Mouse (Mus musculus): ENCODE measurements around the gene Dmrt3. TPM values are rescaled to one million over a fixed set of nuclear protein-coding genes. Genes with fewer than 3 reads are reported as not detected.

Gene Dmrt3
- polyA plus RNA-seq, 1 experiment from 2014 or later, result 2.4 TPM

GRCm38 (mm10) chr19:25612806-25613295 lies 2.8 kb downstream of the Dmrt3 start:
- H3K4me3 ChIP-seq (ENCODE audit: low read depth, low read length), result no peak overlapping the region
- peaks cover 95% of the 10 kb centered on the region for H3K27me3 ChIP-seq (ENCODE audit: control insufficient read depth, insufficient read depth, low read length)
- peaks cover 11% of the 10 kb centered on the region for H3K4me1 ChIP-seq (ENCODE audit: control insufficient read depth, insufficient read depth, low read length)
- no peak overlapping the region for H3K4me2 ChIP-seq (ENCODE audit: low read depth)
- H3K36me3 ChIP-seq (ENCODE audit: control insufficient read depth, insufficient read depth, low read length), result no peaks in the 10 kb centered on the region
- 3% methylated on average over 6 of the region's 6 CpGs for WGBS
- ATAC-seq (ENCODE audit: insufficient read depth, low FRiP score, low TSS enrichment) (no peak), DNase-seq (ENCODE audit: low spot score) (no peak)
- H3K9ac ChIP-seq (ENCODE audit: low read length), result no peak overlapping the region
- no peak overlapping the region for H3K27ac ChIP-seq (ENCODE audit: low read depth, low read length)
- no peaks in the 10 kb centered on the region for H3K9me3 ChIP-seq (ENCODE audit: control insufficient read depth, low read length)

- H3K4me2 ChIP-seq (ENCODE audit: low read depth), result no peak overlapping the region
- ATAC-seq (ENCODE audit: insufficient read depth, low FRiP score, low TSS enrichment) (no peak), DNase-seq (ENCODE audit: low spot score) (peak; percentile 49)
- no peaks in the 10 kb centered on the region for H3K36me3 ChIP-seq (ENCODE audit: control insufficient read depth, insufficient read depth, low read length)
- no peaks in the 10 kb centered on the region for H3K9me3 ChIP-seq (ENCODE audit: control insufficient read depth, low read length)
- H3K9ac ChIP-seq (ENCODE audit: low read length), result no peak overlapping the region
- peaks cover 93% of the 10 kb centered on the region for H3K27me3 ChIP-seq (ENCODE audit: control insufficient read depth, insufficient read depth, low read length)
- H3K27ac ChIP-seq (ENCODE audit: low read depth, low read length), result no peak overlapping the region
- 3% methylated on average over 13 of the region's 13 CpGs for WGBS
- H3K4me1 ChIP-seq (ENCODE audit: control insufficient read depth, insufficient read depth, low read length), result peaks cover 11% of the 10 kb centered on the region
- H3K4me3 ChIP-seq (ENCODE audit: low read depth, low read length), result no peak overlapping the region
Observed at GRCm38 (mm10) chr19:25613476-25614300, 3.6 kb downstream of the Dmrt3 start.

DNA sequence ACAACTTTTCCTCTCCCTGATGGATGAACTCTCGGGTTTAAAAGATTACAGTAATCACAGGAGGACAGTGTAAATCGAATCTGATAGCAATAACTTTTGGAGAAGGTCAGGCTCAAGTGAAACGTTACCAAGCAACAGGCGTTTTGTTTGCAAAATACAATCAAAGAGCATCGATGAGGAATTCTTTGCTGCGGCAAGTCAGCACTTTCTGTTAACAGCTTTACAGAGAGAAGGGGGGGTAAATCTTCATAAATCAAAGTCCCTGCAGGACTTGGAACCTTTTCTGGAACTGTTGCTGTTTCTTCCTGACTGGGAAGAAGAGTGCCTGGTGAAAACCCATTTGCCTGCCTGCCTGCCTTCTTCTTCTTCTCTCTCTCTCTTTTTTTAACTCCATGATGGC lies 5.8 kb downstream of the Dmrt3 start:
- no peak overlapping the region for H3K27ac ChIP-seq (ENCODE audit: low read depth, low read length)
- WGBS, result 19% methylated on average over 6 of the region's 6 CpGs

DNA sequence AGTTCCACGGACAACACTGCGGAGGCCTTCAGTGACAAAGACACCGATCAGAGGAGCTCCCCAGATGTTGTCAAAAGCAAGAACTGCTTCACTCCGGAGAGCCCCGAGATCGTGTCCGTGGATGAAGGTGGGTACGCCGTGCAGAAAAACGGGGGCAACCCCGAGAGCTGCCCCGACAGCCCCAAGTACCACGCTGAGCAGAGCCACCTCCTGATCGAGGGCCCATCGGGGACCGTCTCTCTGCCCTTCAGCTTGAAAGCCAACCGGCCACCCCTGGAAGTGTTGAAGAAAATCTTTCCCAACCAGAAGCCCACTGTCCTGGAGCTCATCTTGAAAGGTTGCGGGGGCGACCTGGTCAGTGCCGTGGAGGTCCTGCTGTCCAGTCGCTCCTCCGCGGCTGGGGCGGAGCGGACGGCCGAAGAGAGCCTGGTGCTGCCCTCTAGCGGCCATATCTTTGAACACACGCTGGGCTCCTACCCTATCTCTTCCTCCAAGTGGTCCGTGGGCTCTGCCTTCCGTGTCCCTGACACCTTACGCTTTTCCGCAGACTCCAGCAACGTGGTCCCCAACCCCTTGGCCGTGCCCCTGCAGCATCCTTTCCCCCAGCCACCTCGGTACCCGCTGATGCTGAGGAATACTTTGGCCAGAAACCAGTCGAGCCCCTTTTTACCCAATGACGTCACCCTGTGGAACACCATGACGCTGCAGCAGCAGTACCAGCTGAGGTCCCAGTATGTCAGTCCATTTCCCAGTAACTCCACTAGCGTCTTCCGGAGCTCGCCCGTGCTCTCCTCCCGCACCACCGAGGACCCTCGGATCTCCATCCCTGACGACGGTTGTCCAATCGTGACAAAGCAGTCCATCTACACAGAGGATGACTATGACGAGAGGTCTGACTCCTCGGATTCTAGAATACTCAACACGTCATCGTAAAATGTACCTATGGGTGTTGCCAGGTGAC lies 12.5 kb downstream of the Dmrt3 start:
- H3K27me3 ChIP-seq (ENCODE audit: control insufficient read depth, insufficient read depth, low read length), result peaks cover 83% of the 10 kb centered on the region
- H3K9me3 ChIP-seq (ENCODE audit: control insufficient read depth, low read length), result no peaks in the 10 kb centered on the region
- H3K27ac ChIP-seq (ENCODE audit: low read depth, low read length), result no peak overlapping the region
- H3K36me3 ChIP-seq (ENCODE audit: control insufficient read depth, insufficient read depth, low read length), result no peaks in the 10 kb centered on the region
- peak overlapping the region; percentile 38 for H3K4me2 ChIP-seq (ENCODE audit: low read depth)
- 30% methylated on average over 54 of the region's 54 CpGs for WGBS
- ATAC-seq (ENCODE audit: insufficient read depth, low FRiP score, low TSS enrichment), result peak; percentile 60; the same call in 1 of the 2 replicates
- DNase-seq (ENCODE audit: low spot score), result peak; percentile 82
- no peak overlapping the region for H3K9ac ChIP-seq (ENCODE audit: low read length)
- H3K4me3 ChIP-seq (ENCODE audit: low read depth, low read length), result no peak overlapping the region
- no peaks in the 10 kb centered on the region for H3K4me1 ChIP-seq (ENCODE audit: control insufficient read depth, insufficient read depth, low read length)

More for the DNA sequence above, 5.8 kb downstream of the Dmrt3 start:
- ATAC-seq (ENCODE audit: insufficient read depth, low FRiP score, low TSS enrichment) (no peak), DNase-seq (ENCODE audit: low spot score) (no peak)
- no peak overlapping the region for H3K4me2 ChIP-seq (ENCODE audit: low read depth)
- no peak overlapping the region for H3K9ac ChIP-seq (ENCODE audit: low read length)
- H3K27me3 ChIP-seq (ENCODE audit: control insufficient read depth, insufficient read depth, low read length), result peaks cover 92% of the 10 kb centered on the region
- H3K4me1 ChIP-seq (ENCODE audit: control insufficient read depth, insufficient read depth, low read length), result peaks cover 3% of the 10 kb centered on the region
- H3K4me3 ChIP-seq (ENCODE audit: low read depth, low read length), result no peak overlapping the region
- no peaks in the 10 kb centered on the region for H3K9me3 ChIP-seq (ENCODE audit: control insufficient read depth, low read length)
- H3K36me3 ChIP-seq (ENCODE audit: control insufficient read depth, insufficient read depth, low read length), result no peaks in the 10 kb centered on the region

DNA sequence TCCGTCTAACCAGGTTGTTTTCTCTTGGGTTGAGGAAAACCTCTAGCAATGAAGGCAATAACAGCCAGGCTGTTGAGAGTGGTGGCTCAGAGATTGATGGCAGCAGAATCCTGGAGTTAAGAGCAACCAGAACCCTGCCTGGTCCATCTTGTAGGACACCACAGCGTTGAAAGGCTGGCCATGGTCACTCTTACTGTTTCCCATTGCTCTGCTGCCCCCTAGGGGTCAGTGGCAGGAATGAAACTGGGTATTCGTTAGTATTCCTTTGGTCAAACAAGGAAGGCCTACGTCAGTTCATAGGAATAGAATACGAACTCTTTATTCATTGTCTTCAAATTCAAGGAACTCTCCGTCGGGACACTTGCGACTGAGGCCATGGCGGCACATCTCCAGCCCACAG lies 18.4 kb downstream of the Dmrt3 start:
- H3K9ac ChIP-seq (ENCODE audit: low read length), result no peak overlapping the region
- H3K9me3 ChIP-seq (ENCODE audit: control insufficient read depth, low read length), result no peaks in the 10 kb centered on the region
- H3K36me3 ChIP-seq (ENCODE audit: control insufficient read depth, insufficient read depth, low read length), result no peaks in the 10 kb centered on the region
- H3K4me1 ChIP-seq (ENCODE audit: control insufficient read depth, insufficient read depth, low read length), result no peaks in the 10 kb centered on the region
- ATAC-seq (ENCODE audit: insufficient read depth, low FRiP score, low TSS enrichment), result no peak
- DNase-seq (ENCODE audit: low spot score), result peak; percentile 81
- H3K27me3 ChIP-seq (ENCODE audit: control insufficient read depth, insufficient read depth, low read length), result peaks cover 39% of the 10 kb centered on the region
- 10% methylated on average over 9 of the region's 9 CpGs for whole genome bisulfite sequencing
- H3K4me2 ChIP-seq (ENCODE audit: low read depth), result no peak overlapping the region
- no peak overlapping the region for H3K4me3 ChIP-seq (ENCODE audit: low read depth, low read length)
- no peak overlapping the region for H3K27ac ChIP-seq (ENCODE audit: low read depth, low read length)

DNA sequence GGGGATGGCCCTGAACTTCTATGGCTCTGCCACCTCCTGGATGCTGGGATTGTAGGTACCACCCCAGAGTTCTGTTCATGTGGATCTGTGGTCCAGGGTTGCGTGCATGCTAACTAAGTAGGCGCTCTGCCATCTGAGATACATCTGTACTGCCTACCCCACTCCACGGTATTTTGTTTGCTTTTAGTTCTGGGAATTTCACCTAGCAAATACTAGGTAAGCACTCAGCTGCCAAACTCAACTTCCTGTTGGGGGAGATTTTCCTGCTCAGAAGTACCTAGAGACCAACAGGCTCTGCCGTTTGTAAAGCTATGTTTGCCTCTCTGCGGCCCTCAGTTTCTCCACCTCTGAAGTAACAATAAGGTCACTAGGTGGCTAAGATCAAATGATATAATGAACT lies 25.0 kb downstream of the Dmrt3 start:
- 90% methylated on average over 5 of the region's 5 CpGs for WGBS
- no peak for DNase-seq (ENCODE audit: low spot score)

GRCm38 (mm10) chr19:25635622-25636244 lies 25.6 kb downstream of the Dmrt3 start:
- no peaks in the 10 kb centered on the region for H3K4me1 ChIP-seq (ENCODE audit: control insufficient read depth, insufficient read depth, low read length)
- H3K4me2 ChIP-seq (ENCODE audit: low read depth), result peak overlapping the region; percentile 36
- H3K27ac ChIP-seq (ENCODE audit: low read depth, low read length), result no peak overlapping the region
- ATAC-seq (ENCODE audit: insufficient read depth, low FRiP score, low TSS enrichment) (peak; percentile 60), DNase-seq (ENCODE audit: low spot score) (peak; percentile 89)
- WGBS, result 13% methylated on average over 22 of the region's 22 CpGs
- H3K36me3 ChIP-seq (ENCODE audit: control insufficient read depth, insufficient read depth, low read length), result no peaks in the 10 kb centered on the region
- H3K4me3 ChIP-seq (ENCODE audit: low read depth, low read length), result peak overlapping the region; percentile 24; the same call in 1 of the 2 replicates
- peak overlapping the region; percentile 27; the same call in 1 of the 2 replicates for H3K9ac ChIP-seq (ENCODE audit: low read length)
- no peaks in the 10 kb centered on the region for H3K9me3 ChIP-seq (ENCODE audit: control insufficient read depth, low read length)
- H3K27me3 ChIP-seq (ENCODE audit: control insufficient read depth, insufficient read depth, low read length), result no peaks in the 10 kb centered on the region

More for the DNA sequence above, 25.0 kb downstream of the Dmrt3 start:
- H3K9ac ChIP-seq (ENCODE audit: low read length), result no peak overlapping the region
- no peak overlapping the region for H3K4me2 ChIP-seq (ENCODE audit: low read depth)
- no peak for ATAC-seq (ENCODE audit: insufficient read depth, low FRiP score, low TSS enrichment)
- no peak overlapping the region for H3K4me3 ChIP-seq (ENCODE audit: low read depth, low read length)
- H3K27ac ChIP-seq (ENCODE audit: low read depth, low read length), result no peak overlapping the region
- H3K36me3 ChIP-seq (ENCODE audit: control insufficient read depth, insufficient read depth, low read length), result no peaks in the 10 kb centered on the region
- no peaks in the 10 kb centered on the region for H3K9me3 ChIP-seq (ENCODE audit: control insufficient read depth, low read length)
- no peaks in the 10 kb centered on the region for H3K4me1 ChIP-seq (ENCODE audit: control insufficient read depth, insufficient read depth, low read length)
- H3K27me3 ChIP-seq (ENCODE audit: control insufficient read depth, insufficient read depth, low read length), result no peaks in the 10 kb centered on the region

DNA sequence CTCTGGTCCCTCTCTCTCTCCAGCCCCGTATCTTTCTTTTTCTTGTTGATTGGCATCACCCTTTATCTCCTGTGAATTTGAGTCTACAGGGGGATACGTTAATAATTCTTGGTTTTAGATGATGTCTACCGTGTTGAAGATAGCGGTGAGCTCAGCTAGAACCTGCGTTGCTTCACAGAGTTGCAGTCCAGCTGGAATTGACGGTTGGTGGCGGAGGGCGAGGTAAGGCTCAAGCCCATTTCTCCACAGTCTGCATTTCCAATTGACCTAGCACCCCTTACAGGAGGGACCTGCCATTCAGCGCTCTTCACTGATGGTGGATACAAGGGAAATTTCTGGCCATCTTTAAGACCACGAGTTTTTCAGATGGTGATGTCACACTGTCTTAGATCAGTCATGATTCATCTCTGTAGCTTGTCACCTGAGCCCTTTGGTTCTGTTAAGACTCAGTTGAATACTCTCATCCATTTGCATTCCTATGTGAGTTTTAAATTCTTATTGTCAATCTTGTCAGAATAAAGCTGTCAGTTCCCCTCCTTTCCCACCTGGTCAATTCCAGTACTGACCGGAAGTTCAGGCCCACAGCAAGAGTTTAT lies 28.8 kb downstream of the Dmrt3 start:
- Histone ChIP-seq H3K4me1 (ENCODE audit: control insufficient read depth, insufficient read depth, low read length) (no peaks in the 10 kb centered on the region), H3K27me3 (ENCODE audit: control insufficient read depth, insufficient read depth, low read length) (no peaks in the 10 kb centered on the region), H3K36me3 (ENCODE audit: control insufficient read depth, insufficient read depth, low read length) (no peaks in the 10 kb centered on the region), H3K4me2 (ENCODE audit: low read depth) (no peak overlapping the region), H3K4me3 (ENCODE audit: low read depth, low read length) (no peak overlapping the region), H3K9ac (ENCODE audit: low read length) (no peak overlapping the region), H3K27ac (ENCODE audit: low read depth, low read length) (no peak overlapping the region), H3K9me3 (ENCODE audit: control insufficient read depth, low read length) (no peaks in the 10 kb centered on the region)
- no peak for DNase-seq (ENCODE audit: low spot score)
- 76% methylated on average over 11 of the region's 11 CpGs for WGBS
- no peak for ATAC-seq (ENCODE audit: insufficient read depth, low FRiP score, low TSS enrichment)
